13 mouse cellular contexts compared by ENCODE assay signal in genomic region chr7:82533188-82533587, GRCm38 (mm10).
DNase-seq lines count a peak whose midpoint lies in the region; ATAC-seq and TF ChIP-seq lines count a peak whose summit lies in the region.
"Had no signal": no experiment of that assay in that cellular context is flagged by ENCODE, and none has a peak within 500 bp of the region (broad histone marks: within the 10 kb centered on the region; RNA-seq: fewer than 3 reads in every experiment).

No protein-coding gene starts in this region.

- no peak overlapping the region for H3K9ac ChIP-seq in liver, adult 2 months (ENCODE audit: low read depth, low read length)
- no peak overlapping the region for H3K9ac ChIP-seq in liver, embryonic 11.5 days (ENCODE audit: low read depth, low read length)

- no peak overlapping the region for H3K4me2 ChIP-seq in liver, embryonic 11.5 days

- 60% methylated on average over 4 of the region's 4 CpGs for WGBS in liver, adult 2 months
- 60% methylated on average over 4 of the region's 4 CpGs for WGBS in liver, embryonic 11.5 days
- 69% methylated on average over 4 of the region's 4 CpGs for WGBS in embryonic facial prominence, embryonic 10.5 days

- H3K79me2 ChIP-seq in liver, adult 2 months (ENCODE audit: control insufficient read depth, insufficient read depth, low read length) = no peaks in the 10 kb centered on the region

- DNase-seq in embryo, embryonic 10.5 days (ENCODE audit: low spot score) = peak; percentile 22
- no peak for DNase-seq in embryo, embryonic 9.5 days (ENCODE audit: extremely low spot score)
- peak; percentile 3 for DNase-seq in liver, adult 2 months (ENCODE audit: extremely low read depth, low read depth, low spot score)
- DNase-seq in liver, embryonic 11.5 days (ENCODE audit: low spot score) = no peak
- DNase-seq in A20 (ENCODE audit: low read depth, low spot score) = peak; percentile 34
- peak; percentile 18 for DNase-seq in embryonic facial prominence, embryonic 10.5 days (ENCODE audit: low spot score)
- DNase-seq in adrenal gland, adult 8-10 months = no peak
- no peak for DNase-seq in layer of hippocampus, postnatal 25 days (ENCODE audit: extremely low spot score in 1 of 2, low spot score in 1 of 2)
- DNase-seq: adrenal gland, adult 2 months; cerebellum, adult 18-20 months; spleen, adult 18-20 months had no signal

- H3K9me3 ChIP-seq in liver, embryonic 11.5 days (ENCODE audit: control insufficient read depth, low read length) = no peaks in the 10 kb centered on the region
- H3K9me3 ChIP-seq in embryonic facial prominence, embryonic 10.5 days = no peaks in the 10 kb centered on the region
- H3K9me3 ChIP-seq: limb, embryonic 10.5 days had no signal

- no peak for TF ChIP-seq POLR2A in liver, adult 2 months (IDR thresholded peaks at IDR 0.05; ENCODE audit: extremely low read depth, insufficient read depth, low read length)

- no peaks in the 10 kb centered on the region for H3K4me1 ChIP-seq in liver, adult 2 months (ENCODE audit: control insufficient read depth, insufficient read depth, low read length)
- no peaks in the 10 kb centered on the region for H3K4me1 ChIP-seq in liver, embryonic 11.5 days (replicated peaks; ENCODE audit: control insufficient read depth, insufficient read depth, low read length)
- H3K4me1 ChIP-seq in embryonic facial prominence, embryonic 10.5 days = no peaks in the 10 kb centered on the region
- H3K4me1 ChIP-seq: limb, embryonic 10.5 days; megakaryocyte, embryonic 14.5 days had no signal

- H3K36me3 ChIP-seq in liver, adult 2 months (ENCODE audit: control insufficient read depth, insufficient read depth, low read length) = no peaks in the 10 kb centered on the region
- H3K36me3 ChIP-seq in liver, embryonic 11.5 days (ENCODE audit: control insufficient read depth, insufficient read depth, low read length) = no peaks in the 10 kb centered on the region
- no peaks in the 10 kb centered on the region for H3K36me3 ChIP-seq in embryonic facial prominence, embryonic 10.5 days (replicated peaks)
- H3K36me3 ChIP-seq: limb, embryonic 10.5 days had no signal

- ATAC-seq in liver, embryonic 11.5 days (replicated peaks; ENCODE audit: low FRiP score) = no peak

- H3K27me3 ChIP-seq in liver, adult 2 months (ENCODE audit: control insufficient read depth, insufficient read depth, low read length) = no peaks in the 10 kb centered on the region
- no peaks in the 10 kb centered on the region for H3K27me3 ChIP-seq in liver, embryonic 11.5 days (replicated peaks; ENCODE audit: control insufficient read depth, insufficient read depth, low read length)
- no peaks in the 10 kb centered on the region for H3K27me3 ChIP-seq in embryonic facial prominence, embryonic 10.5 days (replicated peaks; ENCODE audit: low read depth, poor library complexity, severe bottlenecking)
- H3K27me3 ChIP-seq: megakaryocyte, embryonic 14.5 days had no signal

- TF ChIP-seq CTCF in liver, adult 2 months (IDR thresholded peaks at IDR 0.05; ENCODE audit: low read depth, low read length) = no peak; the same call in 1 of the 2 replicates

- no peak overlapping the region for H3K27ac ChIP-seq in liver, adult 2 months (replicated peaks; ENCODE audit: insufficient read depth, low read depth, low read length)
- H3K27ac ChIP-seq in liver, embryonic 11.5 days (ENCODE audit: low read depth, low read length) = no peak overlapping the region
- H3K27ac ChIP-seq in embryonic facial prominence, embryonic 10.5 days (replicated peaks) = no peak overlapping the region
- H3K27ac ChIP-seq: limb, embryonic 10.5 days had no signal

- H3K4me3 ChIP-seq in liver, adult 2 months (ENCODE audit: insufficient read depth, low read depth, low read length) = no peak overlapping the region
- H3K4me3 ChIP-seq in liver, embryonic 11.5 days (ENCODE audit: low read depth, low read length) = no peak overlapping the region
- H3K4me3 ChIP-seq in embryonic facial prominence, embryonic 10.5 days = no peak overlapping the region
- H3K4me3 ChIP-seq: limb, embryonic 10.5 days; megakaryocyte, embryonic 14.5 days had no signal

Comparison
In these comparisons a context has a peak if more than half of its experiments do, and no peak if none do; other contexts are left out.
1. DNase-seq: peak in embryo, embryonic 10.5 days (single experiment), liver, adult 2 months (single experiment), A20 (single experiment) and embryonic facial prominence, embryonic 10.5 days (single experiment); none in embryo, embryonic 9.5 days (single experiment), liver, embryonic 11.5 days (single experiment), adrenal gland, adult 8-10 months (single experiment) and layer of hippocampus, postnatal 25 days (0 of 2).